Mouse (Mus musculus) gonadal fat pad, adult 2 months (tissue): Measurements from ENCODE around the gene Wdr38. TPM values are rescaled to one million over a fixed set of nuclear protein-coding genes. Genes with fewer than 3 reads are reported as not detected.

ENCODE experiments used
- polyA plus RNA-seq: library from polyadenylated mRNA; depleted of rRNA; stranded (reverse); fragments of >200 nt; gene quantifications from 2 replicates; pipeline ENCODE4 v1.2.3, GENCODE M21; 2012; rRNA removed

The Wdr38 gene
- polyA plus RNA-seq, 1 experiment: 1.6 TPM

Other genes starting within 250 kb of the Wdr38 start
- 6.3 and 6.8 TPM in 2 replicates for gene Nr6a1, start 69.8 kb upstream of the Wdr38 start, polyA plus RNA-seq
- 3.3 and 3.8 TPM in 2 replicates for gene Olfml2a, start 65.5 kb upstream of the Wdr38 start, polyA plus RNA-seq
- gene Arpc5l, start 7.9 kb downstream of the Wdr38 start, polyA plus RNA-seq: 45.4 and 61.0 TPM in 2 replicates
- gene Rpl35, start 8.1 kb downstream of the Wdr38 start, polyA plus RNA-seq: 134 and 206 TPM in 2 replicates
- gene Golga1, start 68.1 kb downstream of the Wdr38 start, polyA plus RNA-seq: 15.5 and 18.4 TPM in 2 replicates
- gene Scai, start 193.3 kb downstream of the Wdr38 start, polyA plus RNA-seq: 3.3 and 4.0 TPM in 2 replicates
- gene Ppp6c, start 229.0 kb downstream of the Wdr38 start, polyA plus RNA-seq: 28.7 and 29.7 TPM in 2 replicates